12 mouse cellular contexts compared by ENCODE assay signal in genomic region chr2:118980841-118981240, GRCm38 (mm10).
"Had no signal": no experiment of that assay in that cellular context is flagged by ENCODE, and none has a peak within 500 bp of the region (broad histone marks: within the 10 kb centered on the region; RNA-seq: fewer than 3 reads in every experiment).

No protein-coding gene starts in this region.

- DNase-seq: gastrocnemius, adult 2 months; gastrocnemius, postnatal 10 days; gastrocnemius, postnatal 25 days; heart, postnatal 36 days; kidney, adult 18-20 months; kidney, adult 8-10 months; kidney, postnatal 10 days; kidney, postnatal 25 days; kidney, postnatal 4 days; liver; liver, embryonic 13.5 days; liver, postnatal 0 days had no signal
